Mouse (Mus musculus): ENCODE data around the gene Ptprr.

DNA sequence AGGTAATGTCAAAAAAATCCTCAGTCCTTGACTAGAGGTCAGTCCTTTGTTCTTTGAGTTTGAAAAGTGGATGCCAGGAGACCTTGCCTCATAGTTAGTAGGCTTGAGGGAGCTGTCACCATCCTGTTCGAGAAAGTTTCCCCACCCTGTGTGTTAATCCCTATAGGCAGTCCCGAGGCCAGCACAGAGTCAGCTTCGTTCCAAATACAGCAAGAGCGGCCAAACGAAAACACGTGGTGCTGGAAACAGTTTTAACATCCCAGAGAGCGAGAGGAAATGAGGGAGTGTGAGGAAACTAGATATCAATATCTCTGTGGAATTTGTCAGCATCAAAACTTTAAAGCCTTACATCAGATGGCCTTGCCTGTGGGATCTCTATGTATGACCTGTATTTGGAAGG, 39.0 kb upstream of the Ptprr start:
- TF ChIP-seq POLR2A (IDR thresholded peaks at IDR 0.05; ENCODE audit: low read depth, low read length) (no peak), CTCF (conservative IDR thresholded peaks at IDR 0.05; ENCODE audit: insufficient read depth, insufficient read length, low read depth, low read length) (no peak)
